Mouse (Mus musculus) lung, postnatal 14 days (tissue): Measurements from ENCODE around the gene Abi3.

ENCODE experiments used
- DNase-seq: peaks from one replicate; pipeline ENCODE4 v3.0.0; 2021

The Abi3 gene

DNA sequence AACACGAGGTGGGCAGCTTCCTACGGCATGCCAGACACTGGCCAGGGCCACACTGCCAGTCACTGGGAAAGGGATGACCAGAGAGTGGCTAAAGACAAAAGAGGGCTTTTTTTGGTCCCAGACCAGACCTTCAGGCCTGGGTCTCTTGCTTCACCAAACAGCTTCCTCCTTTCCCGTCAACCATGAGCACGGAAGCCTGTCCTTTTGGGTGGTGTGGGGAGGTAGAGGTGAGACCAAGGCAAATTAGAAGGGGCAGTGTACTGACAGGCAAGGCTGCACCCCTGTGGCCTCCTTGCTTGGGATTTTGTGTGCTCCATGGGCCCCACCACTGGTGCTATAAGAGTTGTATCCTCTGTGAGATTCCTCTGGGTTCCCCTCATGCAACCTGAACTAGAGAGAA lies 3.7 kb downstream of the Abi3 start:
- no peak for DNase-seq

DNA sequence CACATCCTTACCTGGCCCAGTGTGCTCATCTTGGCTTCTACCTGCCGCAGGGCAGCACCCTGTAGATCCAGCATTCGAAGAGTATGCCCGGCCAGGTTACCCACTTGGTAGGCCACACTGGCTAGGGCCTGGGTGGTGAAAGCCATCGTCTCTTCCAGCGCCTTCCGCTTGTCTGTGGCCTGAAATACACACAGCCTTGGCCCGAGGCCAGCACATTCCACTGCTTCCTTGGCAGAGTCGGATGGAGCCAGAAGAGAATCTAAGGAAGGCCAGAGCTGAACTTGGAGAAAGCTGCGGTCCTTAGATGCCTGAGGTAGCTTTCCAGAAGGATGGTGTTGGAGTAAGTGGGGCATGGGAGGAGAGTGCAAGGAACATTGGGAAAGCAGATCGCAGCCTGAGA lies 5.2 kb downstream of the Abi3 start, which contains the start of gene Gngt2:
Gene Gngt2 (plus strand): TSS at position 158 of the 400 bp plus-strand sequence.
- peak; percentile 94 for DNase-seq

DNA sequence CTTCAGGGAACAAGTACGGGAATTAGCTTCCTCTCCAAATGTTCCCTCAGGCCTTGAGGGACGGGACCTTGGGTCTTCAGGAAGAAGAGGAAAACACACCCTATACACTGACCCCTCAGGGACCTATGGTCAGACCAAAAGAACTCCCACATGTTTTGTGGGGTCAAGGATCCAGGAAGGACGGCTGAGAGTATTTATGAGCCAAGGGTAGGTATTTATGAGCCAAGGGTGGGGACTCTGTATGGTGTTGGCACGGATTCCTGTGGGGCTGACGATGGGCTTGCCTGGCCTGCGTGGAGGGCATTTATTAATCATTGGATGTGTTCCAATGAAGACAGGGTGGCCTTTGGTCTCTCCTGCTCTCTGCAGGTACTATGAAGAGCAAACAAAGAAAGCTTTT lies 5.8 kb downstream of the Abi3 start:
- no peak for DNase-seq

DNA sequence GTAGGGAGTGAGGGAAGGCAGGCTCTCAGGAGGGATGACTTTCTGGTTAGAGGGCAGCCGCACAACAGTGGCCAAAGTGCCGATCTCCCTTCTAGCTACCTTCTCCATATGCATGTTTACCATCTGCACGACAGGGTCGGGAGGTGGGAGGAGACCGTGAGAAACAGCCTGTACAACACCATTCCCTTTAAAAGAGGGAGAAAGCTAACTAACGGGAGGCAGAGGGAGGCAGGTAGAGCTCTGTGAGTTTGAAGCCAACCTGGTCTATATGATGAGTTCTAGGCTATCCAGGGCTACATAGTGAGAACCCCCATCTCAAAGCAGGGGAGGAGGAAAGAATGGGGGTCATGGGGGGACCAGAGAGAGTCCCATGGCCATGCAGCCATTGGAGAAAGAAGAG lies 6.4 kb downstream of the Abi3 start:
- DNase-seq, result no peak

DNA sequence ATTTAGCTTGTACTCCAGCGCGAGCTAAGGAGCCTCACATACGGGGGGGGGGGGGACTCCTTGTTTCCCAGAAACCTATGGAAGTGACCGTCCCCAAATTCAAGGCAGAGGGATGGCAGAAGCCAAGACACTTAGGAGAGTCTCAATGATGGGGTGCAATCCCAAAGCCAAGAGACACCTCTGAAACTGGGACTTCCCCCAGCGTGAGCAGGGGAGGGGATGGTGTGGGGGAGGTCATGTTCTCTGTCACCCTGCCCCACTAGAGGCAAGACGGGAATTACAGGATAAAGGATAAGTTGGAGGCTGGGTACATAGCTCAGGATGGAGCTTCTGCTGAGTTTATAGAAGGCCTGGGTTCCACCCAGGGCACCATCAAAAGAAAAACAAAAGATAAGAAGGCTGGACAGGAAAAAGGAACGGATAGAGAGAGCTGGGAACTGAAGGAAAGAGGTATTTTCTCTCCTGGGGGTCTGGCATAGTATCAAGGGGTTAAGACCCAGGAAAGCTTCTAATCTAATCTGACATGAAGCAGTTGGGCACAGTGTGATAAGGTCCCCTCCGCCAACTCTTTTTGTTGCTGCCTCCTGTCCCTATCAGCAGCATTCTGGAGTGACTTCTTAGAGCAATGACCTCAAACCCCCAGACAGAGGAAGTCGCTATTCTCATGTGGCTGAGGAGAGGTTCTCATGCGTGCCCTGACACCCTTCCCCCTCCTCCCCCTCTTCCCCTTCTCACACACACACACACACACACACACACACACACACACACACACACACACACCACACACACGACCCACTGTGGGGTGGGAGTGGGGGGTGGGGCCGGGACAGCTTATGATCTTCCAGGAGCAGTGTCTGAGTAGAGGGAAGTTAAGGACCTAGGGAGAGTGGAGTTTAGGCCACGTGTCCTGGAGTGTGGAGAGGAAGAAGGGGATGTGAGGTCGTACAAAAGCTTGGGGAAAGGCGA lies 7.2 kb downstream of the Abi3 start:
- no peak for DNase-seq

DNA sequence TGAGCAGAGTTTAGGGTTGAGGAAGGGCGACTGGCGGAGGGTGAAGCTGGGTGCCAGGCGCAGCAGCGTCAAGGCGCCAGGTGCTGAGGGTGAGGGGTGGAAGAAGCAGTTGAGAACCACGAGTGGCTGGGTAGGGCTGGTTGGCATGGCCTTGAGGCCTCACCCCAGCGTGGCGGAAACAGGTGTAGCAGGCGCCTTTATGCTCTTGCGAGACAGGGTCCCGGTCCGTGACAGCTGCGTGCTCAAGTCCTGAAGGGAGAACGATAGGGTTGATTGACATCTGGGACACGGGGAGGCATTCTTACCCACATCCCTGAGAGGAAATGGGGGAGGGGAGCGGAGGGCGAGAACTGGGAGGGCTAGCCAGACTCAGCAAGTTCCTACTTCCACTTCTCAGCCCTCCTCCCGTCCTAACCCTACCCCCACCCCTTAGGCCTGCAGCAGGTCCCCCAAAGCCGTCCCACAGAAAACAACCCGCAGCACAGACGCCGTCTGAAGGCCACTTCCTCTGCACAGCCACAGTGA lies 8.1 kb downstream of the Abi3 start:
- peak; percentile 68 for DNase-seq

DNA sequence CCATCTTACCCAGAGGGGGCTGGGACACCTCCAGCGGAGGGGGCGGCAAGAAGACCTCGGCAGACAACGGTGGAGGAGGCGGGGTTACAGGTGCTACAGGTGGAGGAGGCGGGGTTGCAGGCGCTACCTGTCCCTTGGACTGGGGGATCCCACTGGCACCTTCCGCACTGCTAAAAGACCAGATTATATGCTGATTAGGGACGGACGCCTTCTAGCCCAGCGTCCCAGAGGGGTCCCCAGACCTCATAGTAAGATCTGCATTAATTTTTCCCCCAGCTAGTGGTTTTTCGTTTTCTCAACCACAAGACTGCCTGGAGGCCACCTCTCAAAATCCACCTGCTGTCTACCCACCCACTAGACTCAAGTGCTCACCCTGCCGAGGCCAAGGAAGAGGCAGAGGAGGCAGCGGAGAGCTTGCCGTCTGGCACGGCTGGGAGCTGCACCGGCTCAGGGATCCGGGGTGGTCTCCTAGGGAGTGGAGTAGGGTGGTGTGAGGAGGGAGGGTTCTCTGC lies 8.6 kb downstream of the Abi3 start:
- no peak for DNase-seq

DNA sequence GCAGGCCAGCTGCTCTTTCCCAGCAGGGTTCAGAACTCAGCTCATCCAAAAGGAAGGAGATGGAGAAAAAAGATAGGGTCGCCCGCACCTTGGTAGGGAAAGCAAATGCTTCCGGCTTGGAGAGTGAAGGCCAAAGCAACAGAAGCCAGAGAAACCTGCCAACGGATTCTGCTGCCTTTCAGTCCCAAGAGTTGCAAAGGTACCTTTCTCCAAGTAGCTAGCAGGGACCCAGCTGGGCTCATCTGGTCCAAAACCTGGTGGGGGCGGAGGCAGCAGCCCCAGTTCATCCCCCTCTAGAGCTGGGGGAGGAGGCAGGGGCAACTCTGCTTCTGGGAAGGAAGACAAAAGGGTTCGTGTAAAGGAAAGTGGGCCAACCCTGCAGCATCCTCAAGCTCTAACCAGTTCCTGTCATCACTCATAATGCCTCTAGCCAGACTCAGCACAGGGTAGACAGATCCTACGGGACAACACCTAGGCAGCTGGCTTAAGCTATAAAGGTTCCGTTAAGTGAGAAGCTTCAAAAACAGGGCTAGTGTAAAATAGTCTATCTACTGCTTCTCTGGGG lies 9.2 kb downstream of the Abi3 start:
- DNase-seq, result no peak

DNA sequence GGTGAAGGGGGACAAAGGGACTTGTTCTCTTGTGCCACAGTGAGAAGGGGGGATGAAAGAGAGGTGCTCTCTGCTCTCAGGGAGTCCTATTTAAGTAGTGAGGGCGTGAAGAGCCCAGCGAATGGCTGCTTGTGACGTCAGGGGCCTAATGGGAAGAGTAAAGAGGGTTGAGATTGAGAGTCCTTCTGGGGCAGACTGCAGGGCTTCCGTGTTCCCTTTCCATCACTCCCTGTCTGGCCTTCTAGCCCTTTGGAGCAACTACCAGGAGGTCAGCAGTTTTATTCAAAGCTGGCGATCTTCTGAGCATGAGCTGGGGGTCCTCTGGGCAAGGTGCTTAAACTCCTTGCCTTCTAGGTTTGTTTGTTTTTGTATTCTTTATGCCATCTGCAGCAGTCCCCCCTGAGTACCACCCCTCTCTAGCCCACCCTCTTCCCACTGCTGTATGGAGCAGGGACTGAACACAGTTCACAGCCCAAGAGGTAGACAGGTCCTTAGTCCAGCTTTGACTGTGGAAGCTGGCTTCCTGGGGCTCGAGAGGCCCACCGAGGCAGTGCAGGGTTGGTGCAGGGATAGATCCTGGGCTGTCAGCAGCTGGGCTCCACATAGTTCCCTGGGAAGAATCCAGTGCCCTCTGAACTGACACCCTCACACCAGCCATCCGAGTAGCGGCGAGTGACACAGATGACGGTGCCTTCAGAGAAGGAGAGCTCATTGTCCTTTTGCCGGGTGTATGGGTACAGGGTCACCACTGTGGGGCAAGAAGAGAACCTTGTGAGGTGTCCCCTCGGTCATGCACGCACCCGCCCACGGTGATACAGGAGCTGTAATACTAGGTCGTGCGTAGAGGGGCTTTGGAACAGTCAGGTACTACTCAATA lies 9.9 kb downstream of the Abi3 start:
- no peak for DNase-seq

DNA sequence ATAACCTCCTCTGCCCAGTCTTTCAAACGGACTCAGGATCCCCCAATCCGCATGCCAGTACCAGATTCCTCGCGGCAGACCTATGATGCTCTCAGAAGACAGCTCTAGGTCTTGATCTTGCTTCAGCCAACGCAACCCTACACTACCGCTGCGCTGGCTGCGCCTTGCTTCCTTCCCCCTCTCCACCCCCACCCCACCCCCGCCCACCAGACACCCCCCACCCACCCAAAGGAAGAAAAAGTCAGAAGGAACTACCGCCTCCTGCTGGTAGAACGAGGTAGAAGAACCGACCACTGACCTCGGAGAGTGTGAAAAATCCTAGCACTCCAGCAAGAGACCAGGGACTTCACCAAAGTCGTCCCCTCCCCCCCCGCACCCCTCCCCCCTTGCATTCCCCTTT lies 10.6 kb downstream of the Abi3 start:
- no peak for DNase-seq

DNA sequence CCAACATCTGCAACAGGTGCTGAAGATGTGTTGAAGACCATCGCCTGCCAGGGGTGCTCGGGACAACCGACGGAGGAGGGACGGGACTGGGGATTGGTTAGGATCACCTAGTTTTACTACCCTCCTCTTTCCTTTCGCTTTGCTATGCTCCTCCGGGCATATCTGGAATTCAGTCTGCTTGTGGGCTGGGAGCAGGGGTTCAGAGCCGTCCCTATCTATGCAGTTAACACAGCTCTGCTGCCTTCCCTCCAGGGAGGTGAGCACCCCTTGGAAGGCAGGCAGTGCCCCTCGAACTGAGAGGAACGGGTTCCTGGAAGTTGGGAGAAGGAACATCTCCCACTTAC lies 11.0 kb downstream of the Abi3 start:
- DNase-seq, result no peak

DNA sequence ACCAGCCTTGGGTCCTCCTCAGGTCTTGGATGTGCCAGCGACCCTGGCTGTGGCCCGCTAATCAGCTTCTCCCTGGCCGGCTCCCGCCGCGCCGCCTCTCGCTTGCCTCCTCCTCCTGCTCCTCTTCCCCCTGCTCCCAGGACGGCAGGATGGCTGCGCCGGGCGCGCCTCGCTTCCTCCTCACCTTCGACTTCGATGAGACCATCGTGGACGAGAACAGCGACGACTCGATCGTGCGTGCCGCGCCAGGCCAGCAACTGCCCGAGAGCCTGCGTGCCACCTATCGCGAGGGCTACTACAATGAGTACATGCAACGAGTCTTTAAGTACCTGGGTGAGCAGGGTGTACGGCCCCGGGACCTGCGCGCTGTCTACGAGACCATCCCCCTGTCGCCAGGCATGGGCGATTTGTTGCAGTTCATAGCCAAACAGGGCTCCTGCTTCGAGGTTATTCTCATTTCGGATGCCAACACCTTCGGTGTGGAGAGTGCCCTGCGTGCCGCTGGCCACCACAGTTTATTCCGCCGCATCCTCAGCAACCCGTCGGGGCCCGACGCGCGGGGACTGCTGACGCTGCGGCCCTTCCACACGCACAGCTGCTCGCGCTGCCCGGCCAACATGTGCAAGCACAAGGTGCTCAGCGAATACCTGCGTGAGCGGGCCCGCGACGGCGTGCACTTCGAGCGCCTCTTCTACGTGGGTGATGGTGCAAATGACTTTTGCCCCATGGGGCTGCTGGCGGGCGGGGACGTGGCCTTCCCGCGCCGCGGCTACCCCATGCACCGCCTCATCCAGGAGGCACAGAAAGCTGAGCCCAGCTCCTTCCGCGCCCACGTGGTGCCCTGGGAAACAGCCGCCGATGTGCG lies 11.6 kb downstream of the Abi3 start:
- no peak for DNase-seq

DNA sequence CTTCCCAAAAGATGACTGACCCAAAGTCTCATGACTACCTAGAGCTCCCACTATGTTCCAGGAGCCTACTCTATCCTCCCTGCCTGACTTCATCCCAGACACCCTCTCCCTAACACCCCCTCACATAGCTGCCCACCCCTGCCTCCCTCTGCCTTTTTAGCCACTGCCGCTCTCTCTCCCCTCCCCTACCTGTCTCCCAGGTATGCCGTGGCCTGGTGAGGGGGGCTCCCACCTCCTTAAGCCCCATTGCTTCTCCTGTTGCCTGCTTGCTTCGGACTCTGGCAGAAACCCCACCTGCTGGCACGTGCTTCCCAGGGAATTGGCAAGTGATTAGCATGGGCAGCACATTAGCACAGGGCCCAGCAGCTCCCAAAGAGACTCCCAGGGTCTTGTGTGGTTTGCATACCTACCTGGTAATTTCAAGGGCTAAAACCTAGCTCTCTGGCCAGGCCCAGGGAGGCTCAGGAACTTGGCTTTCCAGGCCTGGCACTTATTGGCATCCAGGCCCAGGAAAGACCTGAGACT lies 12.7 kb downstream of the Abi3 start:
- no peak for DNase-seq

DNA sequence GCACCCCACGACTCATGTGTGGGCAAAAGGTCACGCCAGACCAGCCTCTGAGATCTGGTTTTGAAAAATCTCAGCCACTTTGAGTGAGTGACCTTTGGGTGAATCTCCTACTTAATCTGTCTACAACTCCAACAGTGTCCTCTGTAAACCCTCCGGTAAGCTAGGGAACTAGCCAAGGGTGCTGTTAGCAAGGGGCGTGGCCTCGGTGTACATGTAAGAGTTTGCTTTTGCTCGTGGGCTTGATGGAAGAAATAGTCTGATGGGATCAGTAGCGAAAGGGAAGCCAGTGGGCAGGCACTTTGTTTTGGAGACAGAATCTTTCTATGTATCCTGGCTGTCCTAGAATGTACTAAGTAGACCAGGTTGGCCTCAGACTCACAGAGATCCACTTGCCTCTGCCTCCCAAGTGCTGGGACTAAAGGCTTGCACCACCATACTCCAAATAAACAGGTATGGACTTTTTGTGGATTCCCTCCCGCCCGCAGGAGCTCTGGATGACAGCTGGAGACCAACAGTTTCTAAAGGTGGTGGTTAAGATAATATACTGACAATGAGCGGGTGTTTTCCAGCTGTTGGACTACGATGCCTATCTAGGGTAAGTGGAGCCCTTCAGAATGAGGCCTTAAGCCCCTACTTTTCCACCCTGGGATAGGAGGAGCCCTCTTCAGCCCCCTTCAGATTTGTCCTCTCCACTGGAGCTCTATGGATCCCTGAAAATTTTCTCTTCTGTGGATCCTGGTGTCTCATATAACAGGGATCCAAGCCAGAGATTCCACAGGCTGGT lies 13.9 kb downstream of the Abi3 start:
- DNase-seq, result no peak

DNA sequence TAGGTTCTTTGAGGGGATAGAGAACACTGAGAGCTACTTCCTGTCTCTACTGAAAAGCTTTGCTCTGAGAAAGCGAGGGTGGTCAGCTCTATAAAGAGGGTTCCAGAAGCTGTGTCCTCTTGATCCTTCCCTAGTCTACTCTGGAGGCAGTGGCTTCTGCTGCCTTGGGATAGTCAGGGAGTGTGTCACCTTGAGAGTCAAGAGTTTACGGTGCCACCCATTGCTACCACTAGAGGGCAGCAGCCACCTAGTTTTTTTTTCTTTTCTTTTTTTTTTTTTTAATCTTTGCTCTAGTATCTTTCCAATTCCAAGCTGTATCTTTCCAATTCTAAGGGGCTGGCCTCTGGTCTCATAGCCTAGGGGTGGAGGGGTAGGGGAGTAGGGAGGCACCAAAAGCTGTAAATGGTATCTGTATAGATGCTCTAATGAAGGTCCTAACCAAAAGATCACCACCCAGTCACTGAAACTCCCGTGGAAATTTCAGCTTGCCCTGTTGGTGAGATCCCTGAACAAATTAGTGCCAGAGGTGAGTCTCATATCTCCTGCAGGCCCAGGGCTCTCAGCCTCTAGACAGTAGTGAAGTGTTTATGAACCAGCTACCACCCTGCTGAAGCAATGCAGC lies 14.7 kb downstream of the Abi3 start:
- peak; percentile 87 for DNase-seq

DNA sequence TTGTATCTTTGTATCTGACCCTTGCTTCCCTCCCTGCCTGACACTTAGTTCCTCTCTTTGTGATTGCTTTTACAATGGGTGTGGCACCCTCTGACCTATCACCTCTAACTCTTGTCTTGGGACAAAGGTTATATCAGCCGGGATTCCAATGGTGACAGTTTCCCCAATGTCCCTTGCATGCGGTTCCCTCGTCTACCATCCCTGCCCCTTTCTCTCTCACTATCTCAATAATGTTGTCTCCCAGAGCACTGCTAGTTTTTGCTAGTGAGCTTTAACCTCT lies 15.2 kb downstream of the Abi3 start:
- DNase-seq, result no peak

DNA sequence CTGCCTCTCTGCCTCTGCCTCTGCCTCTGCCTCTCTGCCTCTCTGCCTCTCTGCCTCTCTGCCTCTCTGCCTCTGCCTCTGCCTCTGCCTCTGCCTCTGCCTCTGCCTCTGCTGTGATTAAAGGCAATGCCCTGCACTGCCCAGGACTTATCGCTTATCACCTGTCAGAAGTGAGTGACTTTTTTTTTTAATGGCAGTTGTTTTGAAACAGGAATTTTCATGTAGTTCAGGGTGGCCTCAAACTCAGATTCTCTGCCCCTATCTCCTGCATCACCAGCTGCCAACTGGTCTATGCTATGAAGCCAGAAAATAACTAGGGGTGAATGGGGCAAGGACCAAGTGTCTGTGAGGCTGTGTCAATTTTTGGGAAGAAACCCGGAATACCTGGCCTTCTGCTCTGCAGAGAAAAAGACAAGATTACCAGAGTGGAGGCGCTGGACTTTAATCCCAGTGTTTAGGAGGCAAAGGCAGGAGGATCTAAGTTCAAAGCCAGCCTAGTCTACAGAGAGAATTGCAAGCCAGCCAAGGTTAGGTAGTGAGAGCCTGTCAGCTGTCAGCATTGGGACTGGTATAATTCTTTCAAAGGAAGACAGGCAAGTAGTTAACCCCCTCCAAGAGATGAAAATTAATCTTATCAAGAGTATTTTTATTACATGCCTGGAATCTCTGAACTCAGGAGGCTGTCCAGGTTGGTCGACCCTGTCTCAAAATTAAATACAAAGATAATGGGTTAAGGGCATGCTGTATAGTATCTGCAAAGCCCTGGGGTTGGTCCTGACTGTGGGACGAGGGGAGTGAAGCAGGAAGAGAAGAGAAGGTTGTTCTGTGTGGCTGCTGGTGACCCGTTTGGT lies 15.7 kb downstream of the Abi3 start:
- DNase-seq, result no peak

DNA sequence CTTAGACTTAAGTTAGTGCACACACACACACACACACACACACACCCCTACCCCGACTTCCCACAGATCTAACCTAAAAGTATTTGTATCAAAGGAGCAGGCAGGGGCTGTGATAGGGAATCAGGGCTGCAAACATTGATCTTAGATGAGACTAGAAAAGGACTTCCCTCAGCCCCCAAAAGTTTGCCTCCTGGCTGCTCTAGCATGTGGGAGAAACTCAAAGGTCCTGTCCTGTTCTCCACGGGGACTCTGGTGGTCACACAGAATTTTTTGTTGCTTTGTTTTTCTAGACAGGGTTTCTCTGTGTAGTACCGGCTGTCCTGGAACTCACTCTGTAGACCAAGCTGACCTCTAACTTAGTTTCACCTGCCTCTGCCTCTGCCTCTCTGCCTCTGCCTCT lies 16.7 kb downstream of the Abi3 start:
- DNase-seq, result no peak

DNA sequence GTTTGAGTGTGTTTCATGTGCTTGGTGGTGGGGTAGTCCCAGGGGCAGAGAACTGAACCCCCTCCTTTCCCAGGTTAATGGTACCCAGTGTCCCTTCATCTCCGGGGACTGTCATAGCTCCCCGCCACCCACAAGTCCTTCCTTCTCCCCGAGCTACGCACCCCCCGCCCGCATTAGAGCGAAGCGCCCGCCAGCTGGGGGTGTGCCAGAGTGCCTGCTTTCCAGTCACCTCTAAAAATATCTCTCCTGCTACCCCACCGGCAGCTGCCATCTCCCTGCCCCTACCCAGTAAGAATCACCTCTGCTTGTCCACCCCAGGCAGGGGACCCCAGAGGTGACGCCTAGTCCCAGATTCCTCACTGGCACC lies 17.4 kb downstream of the Abi3 start:
- DNase-seq, result peak; percentile 70
